Mouse (Mus musculus): ENCODE data around the gene Slc25a21. TPM values are rescaled to one million over a fixed set of nuclear protein-coding genes. Genes with fewer than 3 reads are reported as not detected.
A peak's percentile ranks its signal among the peaks of the same experiment; 100 is the strongest.

The Slc25a21 gene
- polyA plus RNA-seq, 1 experiment from 2014 or later = 0.59 TPM

GRCm38 (mm10) chr12:56852679-56853078, 344.6 kb downstream of the Slc25a21 start:
- Histone ChIP-seq H3K4me1 (no peaks in the 10 kb centered on the region), H3K27me3 (0 out of 2 replicates have a peak, but pooled peaks cover 2% of the 10 kb centered on the region), H3K9me3 (no peaks in the 10 kb centered on the region), H3K27ac (replicated peaks) (no peak overlapping the region), H3K4me2 (replicated peaks) (no peak overlapping the region), H3K36me3 (no peaks in the 10 kb centered on the region), H3K9ac (replicated peaks) (no peak overlapping the region), H3K4me3 (no peak overlapping the region)
- 49% methylated on average over 4 of the region's 4 CpGs for WGBS
- ATAC-seq (ENCODE audit: low FRiP score, low read depth) = no peak

GRCm38 (mm10) chr12:56851464-56851863, 345.8 kb downstream of the Slc25a21 start:
- Histone ChIP-seq H3K4me1 (no peaks in the 10 kb centered on the region), H3K27me3 (0 out of 2 replicates have a peak, but pooled peaks cover 2% of the 10 kb centered on the region), H3K27ac (replicated peaks) (no peak overlapping the region), H3K9me3 (no peaks in the 10 kb centered on the region), H3K4me2 (replicated peaks) (no peak overlapping the region), H3K9ac (replicated peaks) (no peak overlapping the region), H3K4me3 (no peak overlapping the region), H3K36me3 (no peaks in the 10 kb centered on the region)
- WGBS = 43% methylated on average over 3 of the region's 3 CpGs
- no peak for ATAC-seq (ENCODE audit: low FRiP score, low read depth)

DNA sequence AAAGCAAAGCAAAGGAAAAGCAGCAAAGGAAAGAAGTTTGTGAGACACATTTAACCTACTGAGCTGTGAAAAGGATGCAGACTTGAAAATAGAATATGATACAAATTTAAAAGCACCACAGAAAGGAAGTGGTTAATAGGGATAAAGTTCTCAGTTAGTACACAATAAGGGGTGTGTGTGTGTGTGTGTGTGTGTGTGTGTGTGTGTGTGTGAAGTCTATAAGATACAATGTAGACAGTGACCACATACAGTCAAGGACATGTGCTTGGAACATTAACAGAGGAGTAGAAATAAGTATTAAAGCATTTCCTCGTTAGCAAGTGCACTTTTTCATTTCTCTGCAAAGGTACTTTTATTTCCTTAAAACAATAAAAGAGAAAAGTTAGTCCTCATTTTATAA, 367.3 kb downstream of the Slc25a21 start:
- Histone ChIP-seq H3K36me3 (no peaks in the 10 kb centered on the region), H3K9me3 (no peaks in the 10 kb centered on the region), H3K9ac (replicated peaks) (no peak overlapping the region), H3K4me1 (peaks cover 9% of the 10 kb centered on the region), H3K4me3 (no peak overlapping the region), H3K27me3 (peaks cover 4% of the 10 kb centered on the region; the same call in 1 of the 2 replicates), H3K27ac (replicated peaks) (no peak overlapping the region), H3K4me2 (replicated peaks) (no peak overlapping the region)
- 71% methylated on average over 1 of the region's 1 CpGs for WGBS
- ATAC-seq (ENCODE audit: low FRiP score, low read depth) = no peak

DNA sequence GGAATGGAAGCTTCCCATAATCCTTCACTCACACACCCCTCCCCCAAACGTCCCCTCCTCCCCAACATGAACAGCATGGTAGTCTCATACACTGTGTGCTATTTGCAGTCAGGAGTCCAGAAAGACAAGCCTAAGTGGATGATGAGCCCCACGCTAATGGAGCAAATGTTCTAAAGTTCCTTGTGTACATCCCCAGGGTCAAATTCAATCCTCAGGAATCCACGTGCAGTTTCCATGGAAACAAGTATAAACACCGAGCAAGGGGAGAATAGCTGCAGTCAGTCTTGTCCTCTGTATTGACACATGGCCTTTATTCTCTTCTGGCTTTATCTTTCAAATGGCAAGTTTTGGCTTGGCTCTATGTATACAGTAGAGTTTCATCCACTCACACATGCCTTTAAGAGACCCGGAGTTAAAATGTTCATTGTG, 367.8 kb downstream of the Slc25a21 start:
- H3K27me3 ChIP-seq = peaks cover 4% of the 10 kb centered on the region; the same call in 1 of the 2 replicates
- peak overlapping the region; percentile 20; the same call in 1 of the 2 replicates for H3K27ac ChIP-seq (replicated peaks)
- no peak overlapping the region for H3K9ac ChIP-seq (replicated peaks)
- 9% methylated on average over 5 of the region's 5 CpGs for WGBS
- no peaks in the 10 kb centered on the region for H3K9me3 ChIP-seq
- H3K4me1 ChIP-seq = peaks cover 9% of the 10 kb centered on the region
- H3K4me3 ChIP-seq = peak overlapping the region; percentile 37
- peak overlapping the region; percentile 46 for H3K4me2 ChIP-seq (replicated peaks)
- peak; percentile 93 for ATAC-seq (ENCODE audit: low FRiP score, low read depth)
- no peaks in the 10 kb centered on the region for H3K36me3 ChIP-seq

DNA sequence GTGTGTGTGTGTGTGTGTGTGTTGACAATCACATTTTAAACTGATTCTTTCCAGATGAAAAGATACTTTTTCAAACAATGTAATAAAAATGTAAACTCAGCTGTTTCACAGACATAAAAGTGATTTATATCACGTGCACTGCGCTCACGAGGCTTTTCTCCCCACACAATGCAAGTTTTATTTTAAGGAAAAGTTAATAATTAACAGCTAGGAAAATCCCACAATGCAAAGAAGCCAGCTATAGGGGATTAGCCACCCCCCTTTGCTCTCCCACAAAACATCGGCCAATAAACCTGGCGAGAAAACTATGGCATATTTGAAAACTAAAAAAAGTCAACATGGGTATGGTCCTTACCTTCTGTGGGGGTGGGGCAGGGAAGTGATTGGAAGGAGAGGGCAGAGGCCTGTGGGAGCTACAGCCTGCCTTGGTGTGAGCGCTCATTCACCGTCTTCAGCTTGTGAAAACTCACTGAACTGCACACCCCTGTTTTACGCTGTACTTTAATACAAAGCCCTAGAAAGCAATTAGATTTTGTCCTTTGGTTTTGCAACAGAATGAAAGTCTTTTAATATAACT, 369.4 kb downstream of the Slc25a21 start:
- WGBS = 67% methylated on average over 8 of the region's 8 CpGs
- ATAC-seq (ENCODE audit: low FRiP score, low read depth) = no peak
- Histone ChIP-seq H3K27ac (replicated peaks) (no peak overlapping the region), H3K4me1 (peaks cover 9% of the 10 kb centered on the region), H3K9me3 (no peaks in the 10 kb centered on the region), H3K4me3 (no peak overlapping the region), H3K9ac (replicated peaks) (no peak overlapping the region), H3K27me3 (peaks cover 4% of the 10 kb centered on the region; the same call in 1 of the 2 replicates), H3K36me3 (no peaks in the 10 kb centered on the region), H3K4me2 (replicated peaks) (no peak overlapping the region)

GRCm38 (mm10) chr12:56824688-56825087, 372.6 kb downstream of the Slc25a21 start:
- H3K4me1 ChIP-seq = peaks cover 9% of the 10 kb centered on the region
- no peaks in the 10 kb centered on the region for H3K9me3 ChIP-seq
- 78% methylated on average over 5 of the region's 5 CpGs for WGBS
- no peak overlapping the region for H3K4me3 ChIP-seq
- H3K27ac ChIP-seq (replicated peaks) = no peak overlapping the region
- no peak overlapping the region for H3K4me2 ChIP-seq (replicated peaks)
- ATAC-seq (ENCODE audit: low FRiP score, low read depth) = no peak
- no peaks in the 10 kb centered on the region for H3K36me3 ChIP-seq
- no peak overlapping the region for H3K9ac ChIP-seq (replicated peaks)
- H3K27me3 ChIP-seq = no peaks in the 10 kb centered on the region

DNA sequence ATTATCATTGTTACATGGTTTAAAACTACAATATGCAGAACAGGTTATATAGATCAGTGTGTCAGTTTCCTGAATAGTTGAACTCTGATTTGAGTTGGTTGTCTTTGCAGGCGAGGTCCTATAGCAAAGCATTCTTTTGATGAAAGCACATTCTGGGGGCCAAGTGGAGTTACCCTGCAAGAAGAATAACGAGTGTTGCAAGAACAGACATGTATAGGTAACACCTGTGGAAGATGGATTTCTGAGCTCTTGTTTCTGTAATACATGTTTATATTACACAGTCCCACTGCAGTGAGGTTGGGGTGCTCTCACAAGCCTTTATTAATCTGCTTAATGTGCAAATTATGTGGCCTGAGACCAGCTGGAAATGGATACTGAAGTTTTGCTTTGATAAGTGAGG, 375.1 kb downstream of the Slc25a21 start:
- H3K9ac ChIP-seq (replicated peaks) = no peak overlapping the region
- 75% methylated on average over 2 of the region's 2 CpGs for WGBS
- no peak overlapping the region for H3K4me3 ChIP-seq
- no peaks in the 10 kb centered on the region for H3K27me3 ChIP-seq
- no peak overlapping the region for H3K4me2 ChIP-seq (replicated peaks)
- no peaks in the 10 kb centered on the region for H3K36me3 ChIP-seq
- no peaks in the 10 kb centered on the region for H3K4me1 ChIP-seq
- H3K27ac ChIP-seq (replicated peaks) = no peak overlapping the region
- ATAC-seq (ENCODE audit: low FRiP score, low read depth) = no peak
- no peaks in the 10 kb centered on the region for H3K9me3 ChIP-seq

DNA sequence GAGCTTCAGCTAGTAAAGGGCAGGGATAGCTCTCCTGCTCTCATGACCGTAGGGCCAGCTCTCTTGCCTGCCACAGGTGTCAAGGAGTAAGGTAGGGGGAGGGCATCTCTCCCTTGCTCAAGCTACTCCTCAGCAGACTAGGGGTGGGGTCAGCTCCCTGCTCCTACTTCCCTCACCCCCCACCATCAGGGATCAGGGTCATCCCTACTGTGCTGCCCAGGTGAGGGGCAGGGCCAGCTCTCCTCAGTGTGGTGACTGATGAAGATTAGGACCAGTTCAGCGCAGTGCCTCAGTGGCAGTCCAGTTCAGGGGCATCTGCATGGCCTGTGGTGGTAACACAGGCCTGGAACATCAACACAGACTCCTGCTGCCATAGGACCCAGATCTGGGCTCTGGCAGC, 376.7 kb downstream of the Slc25a21 start:
- 91% methylated on average over 2 of the region's 2 CpGs for WGBS
- no peaks in the 10 kb centered on the region for H3K36me3 ChIP-seq
- H3K4me1 ChIP-seq = no peaks in the 10 kb centered on the region
- no peak overlapping the region for H3K27ac ChIP-seq (replicated peaks)
- ATAC-seq (ENCODE audit: low FRiP score, low read depth) = no peak
- no peaks in the 10 kb centered on the region for H3K27me3 ChIP-seq
- no peaks in the 10 kb centered on the region for H3K9me3 ChIP-seq
- H3K9ac ChIP-seq (replicated peaks) = no peak overlapping the region
- H3K4me3 ChIP-seq = no peak overlapping the region
- no peak overlapping the region for H3K4me2 ChIP-seq (replicated peaks)

- no peak overlapping the region for H3K4me2 ChIP-seq (replicated peaks)
- no peak overlapping the region for H3K9ac ChIP-seq (replicated peaks)
- ATAC-seq (ENCODE audit: low FRiP score, low read depth) = no peak
- no peak overlapping the region for H3K4me3 ChIP-seq
- 64% methylated on average over 2 of the region's 2 CpGs for WGBS
- no peaks in the 10 kb centered on the region for H3K36me3 ChIP-seq
- H3K27me3 ChIP-seq = no peaks in the 10 kb centered on the region
- 0 out of 2 replicates have a peak, but pooled peaks cover 3% of the 10 kb centered on the region for H3K9me3 ChIP-seq
- H3K4me1 ChIP-seq = no peaks in the 10 kb centered on the region
- no peak overlapping the region for H3K27ac ChIP-seq (replicated peaks)
Measured at GRCm38 (mm10) chr12:56807483-56807882, 389.8 kb downstream of the Slc25a21 start.

DNA sequence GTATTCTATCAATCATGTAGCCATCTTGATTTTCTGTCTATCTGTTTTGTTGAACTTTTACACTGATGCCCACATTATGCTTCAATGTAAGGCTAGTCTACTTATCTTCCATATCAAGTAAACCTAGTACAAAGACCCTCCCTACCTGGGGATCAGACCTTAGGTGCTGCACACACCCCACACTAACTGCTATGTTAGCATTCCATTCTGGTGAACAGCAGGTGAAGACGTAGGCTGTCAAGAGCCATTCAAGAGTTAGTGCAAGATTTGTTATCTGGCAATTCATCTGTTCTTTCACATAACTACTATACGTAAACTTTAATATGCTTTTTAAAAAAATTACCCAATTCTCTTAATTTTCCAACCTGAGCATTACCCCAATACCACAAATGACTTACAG, 390.2 kb downstream of the Slc25a21 start:
- Histone ChIP-seq H3K27ac (replicated peaks) (no peak overlapping the region), H3K4me1 (no peaks in the 10 kb centered on the region), H3K9me3 (0 out of 2 replicates have a peak, but pooled peaks cover 3% of the 10 kb centered on the region), H3K27me3 (no peaks in the 10 kb centered on the region), H3K4me2 (replicated peaks) (no peak overlapping the region), H3K4me3 (no peak overlapping the region), H3K9ac (replicated peaks) (no peak overlapping the region), H3K36me3 (no peaks in the 10 kb centered on the region)
- ATAC-seq (ENCODE audit: low FRiP score, low read depth) = no peak
- WGBS = 86% methylated on average over 2 of the region's 2 CpGs

GRCm38 (mm10) chr12:56804487-56804886, 392.8 kb downstream of the Slc25a21 start:
- no peaks in the 10 kb centered on the region for H3K27me3 ChIP-seq
- WGBS = 42% methylated on average over 3 of the region's 3 CpGs
- no peak overlapping the region for H3K9ac ChIP-seq (replicated peaks)
- H3K36me3 ChIP-seq = no peaks in the 10 kb centered on the region
- H3K9me3 ChIP-seq = no peaks in the 10 kb centered on the region
- H3K4me3 ChIP-seq = no peak overlapping the region
- H3K27ac ChIP-seq (replicated peaks) = no peak overlapping the region
- no peak overlapping the region for H3K4me2 ChIP-seq (replicated peaks)
- no peaks in the 10 kb centered on the region for H3K4me1 ChIP-seq
- ATAC-seq (ENCODE audit: low FRiP score, low read depth) = no peak

DNA sequence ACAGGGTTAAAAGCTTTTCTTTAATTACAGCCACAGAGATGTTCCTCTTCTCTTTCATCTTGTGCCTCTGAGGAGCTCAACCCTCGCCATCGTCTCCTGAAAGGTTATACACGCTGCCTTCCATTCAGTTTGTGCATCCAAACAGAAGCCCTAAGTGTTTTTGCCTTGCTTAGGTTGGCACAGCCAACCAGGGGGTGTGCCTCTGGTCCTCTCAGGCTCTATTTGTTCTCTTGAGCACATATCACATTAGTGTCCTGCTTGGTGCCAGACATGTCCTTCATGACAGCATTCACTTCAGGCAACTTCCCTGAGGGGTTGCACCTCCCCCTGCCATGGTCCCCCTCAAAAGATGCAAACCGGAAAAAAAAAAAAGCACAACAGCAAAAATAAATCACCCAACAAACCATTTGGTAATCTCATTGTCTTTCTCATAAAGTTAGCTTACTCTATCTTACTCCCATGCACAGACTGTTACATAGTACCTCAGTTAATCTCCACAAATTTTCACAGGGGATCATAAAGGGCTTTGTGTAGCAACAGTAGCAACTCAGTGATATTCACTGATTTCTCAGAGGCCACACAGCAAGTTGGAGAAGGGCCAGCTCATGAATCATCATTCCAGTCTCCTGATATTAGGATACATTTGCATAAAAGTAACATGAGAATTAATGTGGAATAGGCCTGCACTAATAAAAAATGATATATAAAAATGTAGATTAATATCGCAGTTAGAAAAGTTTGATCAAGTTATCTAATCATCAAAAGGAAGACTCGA, 398.4 kb downstream of the Slc25a21 start:
- no peak overlapping the region for H3K4me3 ChIP-seq

More for the DNA sequence above, 398.4 kb downstream of the Slc25a21 start:
- H3K4me1 ChIP-seq = no peaks in the 10 kb centered on the region
- no peak overlapping the region for H3K27ac ChIP-seq (replicated peaks)
- no peaks in the 10 kb centered on the region for H3K9me3 ChIP-seq
- WGBS = 56% methylated on average over 6 of the region's 6 CpGs
- H3K9ac ChIP-seq (replicated peaks) = no peak overlapping the region
- ATAC-seq (ENCODE audit: low FRiP score, low read depth) = no peak
- no peaks in the 10 kb centered on the region for H3K36me3 ChIP-seq
- no peaks in the 10 kb centered on the region for H3K27me3 ChIP-seq
- H3K4me2 ChIP-seq (replicated peaks) = no peak overlapping the region

Data from midbrain, embryonic 12.5 days (tissue).